8 mouse cellular contexts compared by ENCODE assay signal in the genomic region with DNA sequence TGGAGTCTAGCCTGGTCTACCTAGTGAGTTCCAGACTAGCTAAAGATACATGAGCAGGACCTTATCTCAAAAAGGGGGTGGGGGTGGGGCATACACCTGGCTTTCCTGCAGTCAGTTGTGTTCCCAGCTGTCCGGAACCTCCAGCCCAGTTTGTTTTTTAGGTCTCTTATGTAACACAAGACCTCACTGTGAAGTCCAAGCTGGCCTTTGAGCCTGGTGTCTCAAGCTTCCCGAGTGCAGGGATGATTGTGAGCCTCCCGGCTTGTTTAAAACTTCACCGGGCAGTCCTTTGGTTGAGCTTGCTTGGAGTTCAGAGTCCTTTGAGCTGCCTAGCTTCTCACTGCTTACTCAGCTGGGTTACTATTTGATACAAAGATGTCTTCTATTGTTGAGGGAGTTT. TPM values are rescaled to one million over a fixed set of nuclear protein-coding genes. Genes with fewer than 3 reads are reported as not detected.
DNase-seq lines count a peak whose midpoint lies in the region; ATAC-seq lines count a peak whose summit lies in the region.

No protein-coding gene starts in this region.

- H3K4me3 ChIP-seq in heart, embryonic 11.5 days (ENCODE audit: low read depth, low read length) = peak overlapping the region; percentile 99
- H3K4me3 ChIP-seq in embryonic facial prominence, embryonic 14.5 days (ENCODE audit: low read depth, low read length) = peak overlapping the region; percentile 99
- peak overlapping the region; percentile 87 for H3K4me3 ChIP-seq in midbrain, embryonic 12.5 days

- no peak for DNase-seq in heart, postnatal 10 days
- no peak for DNase-seq in embryonic facial prominence, embryonic 14.5 days (ENCODE audit: low spot score)
- peak; percentile 88 for DNase-seq in kidney, adult 11 months
- no peak for DNase-seq in spleen, postnatal 36 days (ENCODE audit: low spot score in 2 of 2)
- DNase-seq in embryo, embryonic 10.5 days (ENCODE audit: low spot score) = no peak
- no peak for DNase-seq in cerebellum, postnatal 36 days

- WGBS in heart, embryonic 11.5 days (ENCODE audit: insufficient replicate concordance) = 15% methylated on average over 4 of the region's 4 CpGs
- WGBS in embryonic facial prominence, embryonic 14.5 days = 22% methylated on average over 4 of the region's 4 CpGs
- WGBS in midbrain, embryonic 12.5 days = 31% methylated on average over 4 of the region's 4 CpGs

- peaks cover 19% of the 10 kb centered on the region for H3K36me3 ChIP-seq in heart, embryonic 11.5 days (ENCODE audit: control insufficient read depth, insufficient read depth, low read length)
- H3K36me3 ChIP-seq in embryonic facial prominence, embryonic 14.5 days (ENCODE audit: control insufficient read depth, insufficient read depth, low read length) = peaks cover 50% of the 10 kb centered on the region
- H3K36me3 ChIP-seq in midbrain, embryonic 12.5 days = peaks cover 34% of the 10 kb centered on the region

- no peaks in the 10 kb centered on the region for H3K27me3 ChIP-seq in heart, embryonic 11.5 days (ENCODE audit: control insufficient read depth, insufficient read depth, low read length)
- no peaks in the 10 kb centered on the region for H3K27me3 ChIP-seq in embryonic facial prominence, embryonic 14.5 days (replicated peaks; ENCODE audit: control insufficient read depth, insufficient read depth, low read length)
- no peaks in the 10 kb centered on the region for H3K27me3 ChIP-seq in midbrain, embryonic 12.5 days

- peak overlapping the region; percentile 99 for H3K9ac ChIP-seq in heart, embryonic 11.5 days (ENCODE audit: low read depth, low read length)
- H3K9ac ChIP-seq in embryonic facial prominence, embryonic 14.5 days (ENCODE audit: low read depth, low read length) = peak overlapping the region; percentile 94
- H3K9ac ChIP-seq in midbrain, embryonic 12.5 days (replicated peaks) = peak overlapping the region; percentile 98

- H3K4me2 ChIP-seq in heart, embryonic 11.5 days = peak overlapping the region; percentile 84
- H3K4me2 ChIP-seq in embryonic facial prominence, embryonic 14.5 days (ENCODE audit: low read depth, low read length) = peak overlapping the region; percentile 82
- H3K4me2 ChIP-seq in midbrain, embryonic 12.5 days (replicated peaks) = peak overlapping the region; percentile 100

- no peak for ATAC-seq in heart, embryonic 11.5 days (replicated peaks; ENCODE audit: insufficient number of reproducible peaks, low FRiP score, low TSS enrichment)
- no peak for ATAC-seq in embryonic facial prominence, embryonic 14.5 days (ENCODE audit: low read depth)
- ATAC-seq in midbrain, embryonic 12.5 days (ENCODE audit: low FRiP score, low read depth) = no peak

- intact Hi-C loops in heart, postnatal 10 days (cut with DNase I) = no loop called here

- H3K9me3 ChIP-seq in heart, embryonic 11.5 days (replicated peaks; ENCODE audit: control insufficient read depth, low read length) = no peaks in the 10 kb centered on the region
- H3K9me3 ChIP-seq in embryonic facial prominence, embryonic 14.5 days (ENCODE audit: control insufficient read depth, low read length) = no peaks in the 10 kb centered on the region
- H3K9me3 ChIP-seq in midbrain, embryonic 12.5 days = no peaks in the 10 kb centered on the region

- peaks cover 10% of the 10 kb centered on the region for H3K4me1 ChIP-seq in heart, embryonic 11.5 days (ENCODE audit: control insufficient read depth, insufficient read depth, low read length)
- H3K4me1 ChIP-seq in embryonic facial prominence, embryonic 14.5 days (ENCODE audit: control insufficient read depth, insufficient read depth, low read length) = peaks cover 33% of the 10 kb centered on the region
- peaks cover 54% of the 10 kb centered on the region for H3K4me1 ChIP-seq in midbrain, embryonic 12.5 days

- H3K27ac ChIP-seq in heart, embryonic 11.5 days (ENCODE audit: low read depth, low read length) = no peak overlapping the region
- H3K27ac ChIP-seq in embryonic facial prominence, embryonic 14.5 days (replicated peaks; ENCODE audit: low read depth, low read length) = no peak overlapping the region
- H3K27ac ChIP-seq in midbrain, embryonic 12.5 days (replicated peaks) = no peak overlapping the region

RNA-seq across cellular contexts. Expression of a gene that starts 3.1 kb away (rescaled TPM):
- polyA plus RNA-seq in heart, embryonic 11.5 days (2014; fragmentation: Nextera tagmentation; extraction: Ambion mirVana) = 33.6 and 40.8 TPM in 2 replicates
- 10 to 100 TPM; 38.2 to 42.1 TPM for total RNA-seq in heart, postnatal 10 days (2021)
- 42.0 and 42.1 TPM in 2 replicates for polyA plus RNA-seq in embryonic facial prominence, embryonic 14.5 days (2014; fragmentation: Nextera tagmentation; extraction: Ambion mirVana)
- polyA plus RNA-seq in midbrain, embryonic 12.5 days (2016; fragmentation: Nextera tagmentation; extraction: Ambion mirVana) = 52.7 and 57.9 TPM in 2 replicates

RNA-seq across cellular contexts. Expression of a gene that starts 29.9 kb away (rescaled TPM):
- polyA plus RNA-seq in heart, embryonic 11.5 days (2014; fragmentation: Nextera tagmentation; extraction: Ambion mirVana) = 13.6 and 14.8 TPM in 2 replicates
- total RNA-seq in heart, postnatal 10 days (2021) = 10 to 100 TPM; 58.1 to 68.9 TPM
- 4.4 and 6.3 TPM in 2 replicates for polyA plus RNA-seq in embryonic facial prominence, embryonic 14.5 days (2014; fragmentation: Nextera tagmentation; extraction: Ambion mirVana)
- polyA plus RNA-seq in midbrain, embryonic 12.5 days (2016; fragmentation: Nextera tagmentation; extraction: Ambion mirVana) = 27.7 and 36.1 TPM in 2 replicates
